Mouse (Mus musculus) CH12.LX (cell line): Measurements from ENCODE around the gene Olfr596.

Experiments
- BHLHE40 ChIP-seq: IDR thresholded peaks from 2 replicates; pipeline ENCODE4 v1.6.1; 2011; ENCODE audit warnings: mild to moderate bottlenecking, low read depth, low read length, improper control_type of control experiment
- CHD1 ChIP-seq: IDR thresholded peaks from 2 replicates; pipeline ENCODE4 v1.6.1; 2012; ENCODE audit warnings: low read depth, low read length, improper control_type of control experiment, inconsistent platforms
- CTCF ChIP-seq, 2 experiments: IDR thresholded peaks in 1 of 2; conservative IDR thresholded peaks in 1 of 2; 2 replicates each; pipeline ENCODE4 v1.5.1; 2011 to 2012; ENCODE audit warnings: low read depth in 2 of 2, low read length in 2 of 2, improper control_type of control experiment in 1 of 2, inconsistent platforms in 1 of 2, mild to moderate bottlenecking in 1 of 2, moderate library complexity in 1 of 2
- GABPA ChIP-seq: IDR thresholded peaks from 2 replicates; pipeline ENCODE4 v1.6.1; 2012; ENCODE audit warnings: low read depth, low read length, improper control_type of control experiment, inconsistent platforms; ENCODE audit not compliant: insufficient replicate concordance
- HCFC1 ChIP-seq: IDR thresholded peaks from 2 replicates; pipeline ENCODE4 v1.6.1; 2012; ENCODE audit warnings: low read depth, mild to moderate bottlenecking, inconsistent platforms, low read length, improper control_type of control experiment
- MAX ChIP-seq: IDR thresholded peaks from 2 replicates; pipeline ENCODE4 v1.6.1; 2011; ENCODE audit warnings: low read length, improper control_type of control experiment
- NELFE ChIP-seq: IDR thresholded peaks from 2 replicates; pipeline ENCODE4 v1.6.1; 2011; ENCODE audit warnings: low read depth, low read length, improper control_type of control experiment
- POLR2A ChIP-seq: IDR thresholded peaks from 2 replicates; pipeline ENCODE4 v1.6.1; 2011; ENCODE audit warnings: low read depth, mild to moderate bottlenecking, improper control_type of control experiment, low read length
- POLR2AphosphoS2 ChIP-seq: IDR thresholded peaks from 2 replicates; pipeline ENCODE4 v1.6.1; 2011; ENCODE audit warnings: low read depth, low read length, improper control_type of control experiment
- SMC3 ChIP-seq: IDR thresholded peaks from 2 replicates; pipeline ENCODE4 v1.6.1; 2011; ENCODE audit warnings: low read depth, low read length, improper control_type of control experiment
- TBP ChIP-seq: conservative IDR thresholded peaks from 2 replicates; pipeline ENCODE4 v1.6.1; 2011; ENCODE audit warnings: low read depth, low read length, improper control_type of control experiment
- ZC3H11A ChIP-seq: IDR thresholded peaks from 2 replicates; pipeline ENCODE4 v1.6.1; 2012; ENCODE audit warnings: low read depth, mild to moderate bottlenecking, inconsistent platforms, low read length, improper control_type of control experiment
- ZNF384 ChIP-seq: IDR thresholded peaks from 2 replicates; pipeline ENCODE4 v1.6.1; 2012; ENCODE audit warnings: low read depth, low read length, improper control_type of control experiment, inconsistent platforms

DNA sequence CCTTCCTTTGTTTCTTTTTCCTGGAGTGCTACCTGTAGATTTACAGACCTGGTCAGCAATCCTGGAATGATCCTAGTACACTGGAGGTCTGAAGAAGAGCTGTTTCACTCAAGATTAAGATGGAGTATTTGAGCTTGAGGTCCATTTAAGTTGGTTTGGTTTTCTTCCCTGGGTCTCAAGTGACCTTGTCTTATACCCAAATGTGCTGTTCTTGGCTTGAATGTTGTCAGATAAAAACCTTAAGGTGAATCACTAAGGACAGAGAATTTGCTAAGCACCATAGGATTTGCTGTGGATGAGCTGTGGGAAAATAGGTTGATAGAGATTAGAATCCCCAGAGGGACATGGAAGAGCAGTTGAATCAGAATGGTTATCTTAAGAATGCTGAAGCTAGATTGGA is 44.1 kb downstream of the Olfr596 start, which contains the start of gene Olfr600:
- TF ChIP-seq ZNF384 = no peak
- TF ChIP-seq SMC3 = no peak
- no peak for TF ChIP-seq CTCF (conservative IDR thresholded peaks at IDR 0.05 in 1 of 2, IDR thresholded peaks at IDR 0.05 in 1 of 2; ENCODE audit: low read depth in 2 of 2, low read length in 2 of 2)
- TF ChIP-seq ZC3H11A = no peak
- no peak for TF ChIP-seq NELFE
- no peak for TF ChIP-seq MAX
- TF ChIP-seq HCFC1 = no peak
- no peak for TF ChIP-seq POLR2A
- no peak for TF ChIP-seq CHD1
- no peak for TF ChIP-seq TBP
- no peak for TF ChIP-seq POLR2AphosphoS2
- TF ChIP-seq BHLHE40 = no peak
- no peak for TF ChIP-seq GABPA
